Mouse (Mus musculus) stomach, embryonic 14.5 days (tissue): ENCODE measurements around the gene H2-Q6. TPM values are rescaled to one million over a fixed set of nuclear protein-coding genes. Genes with fewer than 3 reads are reported as not detected.
"Not testable (repeated sequence)": the region's sequence is repeated elsewhere in the genome, so short reads cannot be mapped to it uniquely, and the experiment has no call there.

ENCODE experiments used
- ATAC-seq: fragments of 200-750 bp; cut with Nextera tagmentation; 2 replicates; pipeline ENCODE4 v1.8.0; 2017; ENCODE audit warnings: low read depth, moderate TSS enrichment; ENCODE audit not compliant: insufficient number of reproducible peaks, insufficient read depth, low FRiP score
- H3K27ac ChIP-seq: fragments of 300-500 bp; sonication (generic); 2 replicates; pipeline ENCODE4 v1.5.1; 2014; ENCODE audit warnings: mild to moderate bottlenecking, low read length, moderate library complexity, mixed read lengths
- H3K27me3 ChIP-seq: fragments of 300-500 bp; sonication (generic); 2 replicates; pipeline ENCODE4 v1.6.1; 2014; ENCODE audit warnings: low read length, control low read depth, mixed read lengths; ENCODE audit not compliant: control insufficient read depth, insufficient read depth
- H3K36me3 ChIP-seq: fragments of 300-500 bp; sonication (generic); 2 replicates; pipeline ENCODE4 v1.6.1; 2014; ENCODE audit warnings: mild to moderate bottlenecking, control low read depth, low read length, moderate library complexity, mixed read lengths; ENCODE audit not compliant: control insufficient read depth, insufficient read depth
- H3K4me1 ChIP-seq: fragments of 300-500 bp; sonication (generic); 2 replicates; pipeline ENCODE4 v1.6.1; 2014; ENCODE audit warnings: low read length, control low read depth, mixed read lengths; ENCODE audit not compliant: control insufficient read depth, insufficient read depth
- H3K4me2 ChIP-seq: fragments of 300-500 bp; sonication (generic); replicated peaks from 2 replicates; pipeline ENCODE4 v1.6.1; 2014; ENCODE audit warnings: low read depth, low read length, control low read depth
- H3K4me3 ChIP-seq: fragments of 300-500 bp; sonication (generic); 2 replicates; pipeline ENCODE4 v1.5.1; 2014; ENCODE audit warnings: low read depth, low read length, control low read depth
- H3K9ac ChIP-seq: fragments of 300-500 bp; sonication (generic); replicated peaks from 2 replicates; pipeline ENCODE4 v1.6.1; 2014; ENCODE audit warnings: low read depth, mild to moderate bottlenecking, control low read depth, low read length, moderate library complexity, mixed read lengths
- H3K9me3 ChIP-seq: fragments of 300-500 bp; sonication (generic); 2 replicates; pipeline ENCODE4 v1.6.1; 2016; ENCODE audit warnings: low read depth, low read length, control low read depth; ENCODE audit not compliant: control insufficient read depth
- WGBS: fragments of 180-500 bp; shearing (Covaris S2); extraction: QIAGEN DNeasy Blood & Tissue Kit; methylation state at CpG from one replicate; pipeline ENCODE4 v1.1.7; 2014; 5-methylcytosine and 5-hydroxymethylcytosine counted together
- polyA plus RNA-seq: library from polyadenylated mRNA; unstranded; fragments of >200 nt; fragmentation: Nextera tagmentation; extraction: Ambion mirVana; gene quantifications from 2 replicates; pipeline ENCODE4 v1.2.1, GENCODE M21; 2014

Gene H2-Q6
- polyA plus RNA-seq, 1 experiment from 2014 or later: 0.30 TPM

- not testable (repeated sequence) for H3K9me3 ChIP-seq, H3K4me1 ChIP-seq, H3K36me3 ChIP-seq, H3K27ac ChIP-seq, H3K27me3 ChIP-seq
- peak; percentile 7; the same call in 1 of the 2 replicates for ATAC-seq
- Histone ChIP-seq H3K9ac (peak overlapping the region; percentile 7; the same call in 1 of the 2 replicates), H3K4me3 (peak overlapping the region; percentile 43), H3K4me2 (peak overlapping the region; percentile 84)
- WGBS: 1% methylated on average over 40 of the region's 48 CpGs
Observed at GRCm38 (mm10) chr17:35439295-35439747, 14.7 kb downstream of the H2-Q6 start.

- not testable (repeated sequence) for H3K36me3 ChIP-seq, H3K9ac ChIP-seq, ATAC-seq, H3K4me2 ChIP-seq, H3K27ac ChIP-seq, H3K4me3 ChIP-seq, H3K4me1 ChIP-seq, H3K27me3 ChIP-seq, H3K9me3 ChIP-seq
- WGBS: 43% methylated on average over 27 of the region's 27 CpGs
Observed at GRCm38 (mm10) chr17:35439925-35440645, 15.4 kb downstream of the H2-Q6 start.

- not testable (repeated sequence) for H3K27me3 ChIP-seq, H3K4me1 ChIP-seq, H3K27ac ChIP-seq, H3K4me3 ChIP-seq, H3K4me2 ChIP-seq, H3K9ac ChIP-seq, ATAC-seq, H3K36me3 ChIP-seq, H3K9me3 ChIP-seq
- WGBS: 89% methylated on average over 2 of the region's 2 CpGs
Observed at GRCm38 (mm10) chr17:35442376-35442775, 17.7 kb downstream of the H2-Q6 start.

- 85% methylated on average over 2 of the region's 2 CpGs for WGBS
- not testable (repeated sequence) for H3K4me2 ChIP-seq, H3K27me3 ChIP-seq, H3K9ac ChIP-seq, H3K4me3 ChIP-seq, H3K36me3 ChIP-seq, ATAC-seq, H3K27ac ChIP-seq, H3K4me1 ChIP-seq, H3K9me3 ChIP-seq
Observed at GRCm38 (mm10) chr17:35444510-35444909, 19.9 kb downstream of the H2-Q6 start.

- no CpG with 5 or more reads among the region's 1 CpGs for WGBS
- H3K27me3 ChIP-seq, H3K27ac ChIP-seq, H3K4me3 ChIP-seq, H3K4me2 ChIP-seq, H3K36me3 ChIP-seq, H3K9me3 ChIP-seq, H3K9ac ChIP-seq, ATAC-seq, H3K4me1 ChIP-seq: not testable (repeated sequence)
Observed at GRCm38 (mm10) chr17:35458247-35458646, 33.6 kb downstream of the H2-Q6 start.

- ATAC-seq, H3K4me1 ChIP-seq, H3K27me3 ChIP-seq, H3K4me3 ChIP-seq, H3K27ac ChIP-seq, H3K9me3 ChIP-seq, H3K9ac ChIP-seq, H3K36me3 ChIP-seq, H3K4me2 ChIP-seq: not testable (repeated sequence)
- WGBS: 62% methylated on average over 3 of the region's 9 CpGs
Observed at GRCm38 (mm10) chr17:35460513-35461341, 36.1 kb downstream of the H2-Q6 start.

- not testable (repeated sequence) for H3K4me3 ChIP-seq, H3K9ac ChIP-seq, H3K27ac ChIP-seq, H3K4me2 ChIP-seq, ATAC-seq, H3K36me3 ChIP-seq, H3K9me3 ChIP-seq, H3K4me1 ChIP-seq
- WGBS: 6% methylated on average over 8 of the region's 8 CpGs
- H3K27me3 ChIP-seq: peaks cover 16% of the 10 kb centered on the region; the same call in 1 of the 2 replicates
Observed at GRCm38 (mm10) chr17:35465651-35466050, 41.0 kb downstream of the H2-Q6 start.

- H3K9me3 ChIP-seq, H3K27ac ChIP-seq, H3K36me3 ChIP-seq, H3K4me1 ChIP-seq, H3K9ac ChIP-seq, H3K4me2 ChIP-seq, H3K4me3 ChIP-seq, ATAC-seq: not testable (repeated sequence)
- WGBS: 52% methylated on average over 3 of the region's 3 CpGs
- H3K27me3 ChIP-seq: peaks cover 18% of the 10 kb centered on the region; the same call in 1 of the 2 replicates
Observed at GRCm38 (mm10) chr17:35468936-35469335, 44.3 kb downstream of the H2-Q6 start.
